Comparison of ENCODE assay signal across 16 mouse cellular contexts in genomic region chr6:112057895-112058294, GRCm38 (mm10).
DNase-seq lines count a peak whose midpoint lies in the region; ATAC-seq lines count a peak whose summit lies in the region.
"Had no signal": no experiment of that assay in that cellular context is flagged by ENCODE, and none has a peak within 500 bp of the region (broad histone marks: within the 10 kb centered on the region; RNA-seq: fewer than 3 reads in every experiment).

No protein-coding gene starts in this region.

- H3K27me3 ChIP-seq in embryonic facial prominence, embryonic 14.5 days (replicated peaks; ENCODE audit: control insufficient read depth, insufficient read depth, low read length), result no peaks in the 10 kb centered on the region
- H3K27me3 ChIP-seq in embryonic facial prominence, embryonic 10.5 days (replicated peaks; ENCODE audit: low read depth, poor library complexity, severe bottlenecking), result no peaks in the 10 kb centered on the region
- no peaks in the 10 kb centered on the region for H3K27me3 ChIP-seq in stomach, embryonic 16.5 days (ENCODE audit: control insufficient read depth, insufficient read depth, low read length)
- H3K27me3 ChIP-seq: CH12.LX; hindbrain, embryonic 12.5 days had no signal

- no peak for ATAC-seq in embryonic facial prominence, embryonic 14.5 days (ENCODE audit: low read depth)
- peak; percentile 60; the same call in 1 of the 2 replicates for ATAC-seq in stomach, embryonic 16.5 days (ENCODE audit: insufficient read depth, low FRiP score)

- H3K36me3 ChIP-seq in embryonic facial prominence, embryonic 14.5 days (ENCODE audit: control insufficient read depth, insufficient read depth, low read length), result no peaks in the 10 kb centered on the region
- H3K36me3 ChIP-seq in embryonic facial prominence, embryonic 10.5 days (replicated peaks), result no peaks in the 10 kb centered on the region
- no peaks in the 10 kb centered on the region for H3K36me3 ChIP-seq in stomach, embryonic 16.5 days (ENCODE audit: control insufficient read depth, insufficient read depth, low read length)
- H3K36me3 ChIP-seq: hindbrain, embryonic 12.5 days had no signal

- no peak overlapping the region for H3K27ac ChIP-seq in embryonic facial prominence, embryonic 14.5 days (replicated peaks; ENCODE audit: low read depth, low read length)
- H3K27ac ChIP-seq in embryonic facial prominence, embryonic 10.5 days (replicated peaks), result no peak overlapping the region
- H3K27ac ChIP-seq in stomach, embryonic 16.5 days (ENCODE audit: low read length), result no peak overlapping the region
- H3K27ac ChIP-seq: hindbrain, embryonic 12.5 days had no signal

- H3K4me1 ChIP-seq in embryonic facial prominence, embryonic 14.5 days (ENCODE audit: control insufficient read depth, insufficient read depth, low read length), result peaks cover 5% of the 10 kb centered on the region; the same call in 1 of the 2 replicates
- H3K4me1 ChIP-seq in embryonic facial prominence, embryonic 10.5 days, result peaks cover 5% of the 10 kb centered on the region
- no peaks in the 10 kb centered on the region; the same call in 1 of the 2 replicates for H3K4me1 ChIP-seq in stomach, embryonic 16.5 days (ENCODE audit: control insufficient read depth, insufficient read depth, low read length)
- H3K4me1 ChIP-seq: hindbrain, embryonic 12.5 days had no signal

- WGBS in embryonic facial prominence, embryonic 14.5 days, result 32% methylated on average over 1 of the region's 1 CpGs
- 65% methylated on average over 1 of the region's 1 CpGs for WGBS in embryonic facial prominence, embryonic 10.5 days
- 26% methylated on average over 1 of the region's 1 CpGs for WGBS in stomach, embryonic 16.5 days

- H3K9me3 ChIP-seq in embryonic facial prominence, embryonic 14.5 days (ENCODE audit: control insufficient read depth, low read length), result no peaks in the 10 kb centered on the region
- H3K9me3 ChIP-seq in embryonic facial prominence, embryonic 10.5 days, result no peaks in the 10 kb centered on the region
- H3K9me3 ChIP-seq in stomach, embryonic 16.5 days (replicated peaks; ENCODE audit: control insufficient read depth, low read length), result no peaks in the 10 kb centered on the region
- H3K9me3 ChIP-seq: hindbrain, embryonic 12.5 days had no signal

- H3K4me3 ChIP-seq in embryonic facial prominence, embryonic 14.5 days (ENCODE audit: low read depth, low read length), result no peak overlapping the region
- no peak overlapping the region for H3K4me3 ChIP-seq in embryonic facial prominence, embryonic 10.5 days
- no peak overlapping the region for H3K4me3 ChIP-seq in stomach, embryonic 16.5 days (replicated peaks; ENCODE audit: low read length)
- H3K4me3 ChIP-seq: hindbrain, embryonic 12.5 days had no signal

- no peak overlapping the region for H3K9ac ChIP-seq in embryonic facial prominence, embryonic 14.5 days (ENCODE audit: low read depth, low read length)
- no peak overlapping the region for H3K9ac ChIP-seq in stomach, embryonic 16.5 days (ENCODE audit: low read length)
- H3K9ac ChIP-seq: hindbrain, embryonic 12.5 days had no signal

- H3K4me2 ChIP-seq in embryonic facial prominence, embryonic 14.5 days (ENCODE audit: low read depth, low read length), result no peak overlapping the region
- H3K4me2 ChIP-seq in stomach, embryonic 16.5 days (ENCODE audit: low read depth, low read length), result no peak overlapping the region
- H3K4me2 ChIP-seq: hindbrain, embryonic 12.5 days; liver, embryonic 11.5 days had no signal

- peak; percentile 50 for DNase-seq in embryonic facial prominence, embryonic 14.5 days (ENCODE audit: low spot score)
- no peak for DNase-seq in embryonic facial prominence, embryonic 10.5 days (ENCODE audit: low spot score)
- DNase-seq in layer of hippocampus, adult 11-12 months (ENCODE audit: low spot score), result peak; percentile 44
- no peak for DNase-seq in layer of hippocampus, postnatal 25 days (ENCODE audit: extremely low spot score in 1 of 2, low spot score in 1 of 2)
- DNase-seq in lung, postnatal 10 days, result peak; percentile 1
- no peak for DNase-seq in lung, postnatal 4 days
- DNase-seq in T-cell, adult 2 months (ENCODE audit: low spot score), result no peak
- DNase-seq: adrenal gland, postnatal 14 days; cerebellum, adult 9-11 months; gastrocnemius, postnatal 14 days; midbrain, embryonic 14.5 days; thymus, postnatal 25 days had no signal

Comparison
In these comparisons a context has a peak if more than half of its experiments do, and no peak if none do; other contexts are left out.
1. DNase-seq: peak in embryonic facial prominence, embryonic 14.5 days (single experiment), layer of hippocampus, adult 11-12 months (single experiment) and lung, postnatal 10 days (single experiment); none in embryonic facial prominence, embryonic 10.5 days (single experiment), layer of hippocampus, postnatal 25 days (0 of 2), lung, postnatal 4 days (0 of 2) and T-cell, adult 2 months (single experiment).